Mouse (Mus musculus) lung, postnatal 10 days (tissue): ENCODE data around the gene Loxl4.

Source experiments
- DNase-seq: peaks from one replicate; pipeline ENCODE4 v3.0.0; 2021

The Loxl4 gene

GRCm38 (mm10) chr19:42561991-42562390 lies 50.6 kb downstream of the Loxl4 start:
- DNase-seq: no peak

GRCm38 (mm10) chr19:42558701-42559100 lies 53.9 kb downstream of the Loxl4 start:
- no peak for DNase-seq
